Mouse (Mus musculus) c-Kit-positive CD71-positive TER-119-positive erythroid progenitor cells, embryonic 14.5 days (primary cell): ENCODE data around the gene Paqr8.

Experiments used
- DNase-seq: peaks from one replicate; pipeline ENCODE4 v3.0.0-alpha.2; 2013; ENCODE audit warnings: low spot score

The Paqr8 gene

DNA sequence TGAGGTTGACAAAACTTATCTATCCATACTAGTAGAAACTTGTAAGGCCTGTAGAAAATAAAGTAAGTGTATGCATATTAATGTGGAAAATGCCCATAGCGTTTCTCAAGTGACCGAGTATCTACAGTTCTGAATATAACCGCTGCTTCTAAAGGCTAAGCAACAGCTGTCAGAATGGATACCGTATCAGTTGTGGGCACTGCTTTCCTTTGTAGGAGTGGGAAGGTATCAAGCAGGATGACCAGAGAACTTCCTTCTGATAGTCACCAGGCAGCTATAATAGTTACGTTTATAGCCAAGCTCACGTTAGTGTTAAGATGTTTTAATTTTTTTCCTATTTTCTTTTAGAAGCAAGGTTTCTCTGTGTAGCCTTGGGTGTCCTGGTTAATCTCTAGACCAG is 83.0 kb downstream of the Paqr8 start:
- DNase-seq = no peak

DNA sequence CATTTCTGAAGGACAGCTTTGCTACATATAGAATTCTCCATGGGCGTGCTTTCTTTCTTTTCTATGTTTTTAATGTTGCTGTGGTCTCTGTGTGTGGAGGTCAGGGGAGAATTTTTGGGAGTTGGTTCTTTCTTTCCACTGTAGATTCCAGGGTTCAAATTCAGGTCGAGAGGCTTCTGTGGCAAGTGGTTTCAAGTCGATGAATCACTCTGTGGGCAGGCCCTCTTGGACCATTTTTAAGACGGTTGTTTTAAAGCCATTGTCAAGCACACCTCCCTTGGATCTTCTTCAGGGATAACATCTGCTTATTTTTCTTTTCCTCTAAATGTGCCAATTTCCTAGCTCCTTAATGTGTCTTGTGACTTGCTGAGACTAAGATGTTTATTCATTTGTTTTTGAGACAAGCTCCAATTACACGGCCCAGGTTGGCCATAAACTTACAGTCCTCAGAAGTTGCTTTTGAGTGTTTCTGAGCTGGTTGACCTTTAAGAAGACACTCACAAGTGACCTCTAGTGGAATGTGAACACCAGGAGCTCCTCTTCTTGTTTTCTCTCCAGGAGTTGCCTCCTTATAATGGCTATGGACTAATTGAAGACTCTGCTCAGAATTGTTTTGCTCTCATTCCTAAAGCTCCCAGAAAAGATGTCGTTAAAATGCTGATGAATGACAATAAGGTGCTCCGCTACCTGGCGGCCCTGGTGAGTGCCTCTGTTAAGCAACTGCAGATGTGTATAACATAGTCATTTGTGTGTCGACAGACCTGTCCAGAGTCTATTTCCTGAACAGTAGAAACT is 84.1 kb downstream of the Paqr8 start:
- no peak for DNase-seq

DNA sequence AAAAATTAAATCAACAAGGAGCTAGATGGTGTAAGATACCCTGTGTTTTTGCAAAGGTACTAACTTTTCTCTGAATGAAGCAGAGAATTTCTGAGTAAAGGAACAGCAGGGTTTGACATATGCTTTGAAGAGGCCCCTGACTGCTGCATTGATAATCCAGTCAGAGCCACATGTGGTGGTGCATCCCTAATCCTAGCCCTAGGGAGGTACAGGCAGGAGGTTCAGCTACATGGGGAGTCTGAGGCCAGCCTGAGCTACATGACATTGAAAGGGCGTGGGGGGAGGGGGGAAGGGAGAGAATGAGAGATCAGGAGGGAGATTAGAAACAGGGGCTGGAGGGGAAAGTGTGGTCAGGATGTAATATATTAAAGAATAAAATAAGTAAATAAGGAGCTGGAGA is 90.1 kb downstream of the Paqr8 start:
- DNase-seq = no peak

DNA sequence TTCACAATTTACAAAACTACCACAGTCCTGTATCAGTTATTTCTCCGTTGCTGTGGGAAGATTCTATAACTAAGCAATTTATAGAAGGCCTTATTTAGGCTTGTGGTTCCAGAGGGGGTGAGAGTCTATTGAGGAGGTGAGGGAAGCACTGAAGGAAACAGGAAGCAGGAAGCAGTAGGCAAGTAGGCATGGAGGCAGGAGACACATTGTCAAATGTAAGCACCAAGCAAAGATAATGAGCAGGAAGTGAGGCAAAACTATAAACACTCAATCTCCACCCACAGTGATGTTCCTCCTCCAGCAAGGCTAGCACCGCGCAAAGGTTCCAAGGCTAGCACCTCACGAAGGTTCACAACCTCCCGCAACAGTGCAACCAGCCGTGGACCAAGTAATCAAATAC is 91.4 kb downstream of the Paqr8 start:
- no peak for DNase-seq

DNA sequence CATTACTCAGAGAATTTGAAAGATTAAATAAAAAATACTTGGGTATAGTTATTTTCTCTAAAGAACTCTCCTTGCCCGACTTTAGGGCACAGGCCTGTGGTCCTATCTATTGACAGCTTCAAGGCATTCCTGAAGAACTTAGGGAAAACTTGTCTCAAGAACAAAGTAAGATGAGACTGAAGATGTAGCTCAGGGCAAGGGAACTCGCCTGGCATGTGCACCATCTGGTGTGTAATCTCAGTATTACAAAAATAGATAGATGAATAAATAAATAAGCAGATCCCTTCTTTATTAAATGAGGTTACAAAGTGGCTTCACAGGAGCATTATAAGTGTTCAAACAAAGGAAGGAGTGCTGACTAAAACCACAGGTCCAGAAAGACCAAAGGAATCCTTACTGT is 93.7 kb downstream of the Paqr8 start:
- no peak for DNase-seq

DNA sequence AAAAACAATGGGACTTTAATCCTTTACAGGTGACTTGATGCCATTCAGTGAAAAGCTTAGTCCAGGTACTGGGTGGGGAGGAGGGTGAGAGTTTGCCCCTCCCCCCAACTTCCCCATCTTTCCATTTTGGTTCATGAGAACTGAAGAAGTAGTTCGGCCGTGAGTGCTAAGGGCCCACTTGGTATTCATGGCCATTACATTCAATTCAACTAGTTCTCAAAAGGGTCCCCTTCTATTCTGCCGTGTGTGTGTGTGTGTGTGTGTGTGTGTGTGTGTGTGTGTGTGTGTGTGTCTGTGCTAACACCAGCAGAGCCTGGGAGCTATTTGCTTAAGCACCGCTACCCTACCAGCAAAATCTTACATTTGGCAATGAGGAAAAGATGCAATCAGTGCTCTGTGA is 94.2 kb downstream of the Paqr8 start:
- no peak for DNase-seq

DNA sequence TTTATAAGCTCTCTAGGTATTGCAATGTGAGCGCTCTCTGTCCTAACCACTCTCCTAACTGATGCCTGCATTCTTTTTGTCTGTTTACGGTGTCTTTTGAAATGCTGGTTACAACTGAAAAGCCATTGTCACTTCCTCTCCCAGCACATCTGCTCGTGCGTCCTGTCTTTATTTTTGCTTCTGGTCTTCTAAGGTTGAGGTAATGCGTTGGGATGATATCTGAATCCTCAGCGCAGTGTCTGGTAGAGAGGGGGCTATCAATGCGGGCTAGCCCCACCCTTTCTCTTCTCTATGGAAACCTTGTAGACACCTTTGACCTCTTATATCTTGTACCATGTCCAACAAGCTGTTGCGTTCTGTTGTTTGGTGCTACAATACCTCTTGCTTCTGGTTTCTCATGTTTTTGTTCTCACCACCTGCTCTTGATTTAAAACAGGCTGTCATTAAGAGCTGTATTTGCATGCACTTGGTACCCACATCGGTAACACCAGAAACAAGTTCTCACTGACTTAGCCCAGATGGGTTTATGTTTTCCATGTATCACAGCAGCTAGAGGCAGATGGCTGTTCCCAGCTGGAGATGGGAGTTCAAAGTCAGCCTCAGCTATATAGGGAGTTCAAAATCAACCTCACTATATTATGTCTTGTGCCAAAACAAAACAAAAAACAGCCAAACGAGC is 96.1 kb downstream of the Paqr8 start:
- no peak for DNase-seq
